Mouse (Mus musculus) intestine, embryonic 15.5 days (tissue): ENCODE data around the gene Lpin1. TPM values are rescaled to one million over a fixed set of nuclear protein-coding genes. Genes with fewer than 3 reads are reported as not detected.

Experiments used
- ATAC-seq: fragments of 200-750 bp; cut with Nextera tagmentation; 2 replicates; pipeline ENCODE4 v1.8.0; 2017; ENCODE audit warnings: moderate TSS enrichment, moderate library complexity
- H3K27ac ChIP-seq: fragments of 300-500 bp; sonication (generic); 2 replicates; pipeline ENCODE4 v1.5.1; 2015; ENCODE audit warnings: mild to moderate bottlenecking, inconsistent platforms
- H3K27me3 ChIP-seq: fragments of 300-500 bp; sonication (generic); replicated peaks from 2 replicates; pipeline ENCODE4 v1.6.1; 2015; ENCODE audit warnings: inconsistent platforms
- H3K36me3 ChIP-seq: fragments of 300-500 bp; sonication (generic); 2 replicates; pipeline ENCODE4 v1.6.1; 2015; ENCODE audit warnings: inconsistent platforms
- H3K4me1 ChIP-seq: fragments of 300-500 bp; sonication (generic); replicated peaks from 2 replicates; pipeline ENCODE4 v1.6.1; 2015; ENCODE audit warnings: inconsistent platforms
- H3K4me2 ChIP-seq: fragments of 300-500 bp; sonication (generic); replicated peaks from 2 replicates; pipeline ENCODE4 v1.6.1; 2015; ENCODE audit warnings: mild to moderate bottlenecking, inconsistent platforms
- H3K4me3 ChIP-seq: fragments of 300-500 bp; sonication (generic); replicated peaks from 2 replicates; pipeline ENCODE4 v1.5.1; 2015; ENCODE audit warnings: inconsistent platforms
- H3K9ac ChIP-seq: fragments of 300-500 bp; sonication (generic); 2 replicates; pipeline ENCODE4 v1.6.1; 2015; ENCODE audit warnings: inconsistent platforms
- H3K9me3 ChIP-seq: fragments of 300-500 bp; sonication (generic); 2 replicates; pipeline ENCODE4 v1.6.1; 2016; ENCODE audit warnings: inconsistent platforms
- WGBS: fragments of 180-500 bp; shearing (Covaris S2); methylation state at CpG from one replicate; pipeline ENCODE4 v1.1.7; 2015; 5-methylcytosine and 5-hydroxymethylcytosine counted together
- polyA plus RNA-seq: library from polyadenylated mRNA; unstranded; fragments of >200 nt; fragmentation: Nextera tagmentation; extraction: Ambion mirVana; gene quantifications from 2 replicates; pipeline ENCODE4 v1.2.1, GENCODE M21; 2015

Lpin1 gene
- polyA plus RNA-seq, 1 experiment from 2014 or later, result 8.6 TPM

DNA sequence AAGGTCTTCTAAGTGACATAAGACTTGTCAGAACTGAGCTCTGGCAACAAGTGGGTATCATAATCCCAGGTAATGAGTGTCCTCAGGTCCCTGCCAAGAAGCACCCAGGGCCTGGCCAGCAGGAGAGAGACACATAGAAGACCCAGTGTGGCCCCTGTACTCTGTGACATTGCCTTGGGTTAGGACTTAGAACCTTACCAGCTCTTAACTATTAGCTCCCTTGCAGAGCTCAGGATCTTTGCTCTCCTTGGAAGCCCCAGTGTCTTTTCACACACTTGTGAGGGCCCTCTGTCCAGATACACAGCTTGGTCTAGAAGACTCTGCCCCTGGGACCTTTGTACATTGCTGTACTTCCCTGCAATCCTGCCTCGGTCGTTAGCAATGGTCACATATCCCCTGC is 23.7 kb downstream of the Lpin1 start:
- H3K9ac ChIP-seq, result no peak overlapping the region
- no peaks in the 10 kb centered on the region for H3K27me3 ChIP-seq
- H3K4me3 ChIP-seq, result no peak overlapping the region
- H3K9me3 ChIP-seq, result no peaks in the 10 kb centered on the region
- no peak overlapping the region for H3K27ac ChIP-seq
- peaks cover 36% of the 10 kb centered on the region for H3K4me1 ChIP-seq
- ATAC-seq, result no peak
- 64% methylated on average over 2 of the region's 2 CpGs for WGBS
- H3K36me3 ChIP-seq, result no peaks in the 10 kb centered on the region
- peak overlapping the region; percentile 78; the same call in 1 of the 2 replicates for H3K4me2 ChIP-seq

DNA sequence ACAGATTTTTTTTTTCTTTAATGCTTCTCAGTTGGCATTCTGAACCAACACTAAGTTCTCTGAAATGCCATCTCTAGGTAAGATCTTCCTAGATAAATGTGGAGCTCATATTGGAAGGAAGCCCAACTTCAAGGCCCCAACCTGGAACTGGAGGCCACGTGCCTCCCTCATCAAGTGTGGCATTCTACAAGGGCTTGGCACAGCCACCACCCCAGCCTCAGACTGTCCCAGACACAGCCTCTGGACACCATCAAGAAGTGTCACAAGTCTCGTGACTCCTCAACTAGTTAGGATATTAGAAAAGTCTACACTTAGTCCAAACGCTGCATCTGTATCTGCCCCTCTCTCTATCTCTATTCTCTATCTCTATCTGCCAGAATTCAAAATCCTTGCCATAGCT is 25.8 kb downstream of the Lpin1 start:
- Histone ChIP-seq H3K9me3 (no peaks in the 10 kb centered on the region), H3K27ac (no peak overlapping the region), H3K4me3 (no peak overlapping the region), H3K36me3 (0 out of 2 replicates have a peak, but pooled peaks cover 3% of the 10 kb centered on the region), H3K27me3 (no peaks in the 10 kb centered on the region), H3K4me1 (peaks cover 24% of the 10 kb centered on the region), H3K9ac (no peak overlapping the region), H3K4me2 (no peak overlapping the region)
- WGBS, result 81% methylated on average over 3 of the region's 3 CpGs
- ATAC-seq, result no peak

DNA sequence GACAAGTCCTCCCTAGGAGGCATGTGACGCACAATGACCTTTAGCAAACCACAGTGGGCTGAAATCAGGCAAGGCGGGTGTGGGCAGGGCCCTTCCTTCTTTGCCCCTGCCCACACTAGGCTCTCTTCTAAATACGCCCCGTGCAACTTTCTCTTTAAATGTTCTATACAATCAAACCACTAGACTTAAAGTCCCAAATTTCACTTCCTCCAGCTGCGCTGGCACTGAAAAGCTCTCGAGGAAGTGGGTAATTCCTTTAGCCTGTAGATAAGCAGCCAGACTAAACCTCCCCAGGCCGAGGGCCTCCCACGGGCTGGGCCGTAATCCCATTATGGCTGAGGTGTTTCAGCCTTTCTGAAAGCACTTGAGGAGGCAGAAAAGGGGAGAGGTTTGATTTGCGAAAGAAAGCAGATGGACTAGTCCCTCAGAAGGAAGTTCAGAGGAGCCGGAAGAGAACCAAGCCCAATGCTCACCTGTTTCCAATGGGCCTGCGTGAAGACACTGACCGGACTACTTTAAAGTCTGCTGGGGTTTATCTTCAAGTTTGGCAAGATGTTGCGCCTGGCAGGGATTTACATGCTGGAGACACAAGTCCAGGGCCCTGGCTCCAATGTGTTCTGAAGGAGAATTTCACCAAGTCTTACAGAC is 26.6 kb downstream of the Lpin1 start:
- peak; percentile 57; the same call in 1 of the 2 replicates for ATAC-seq
- WGBS, result 43% methylated on average over 14 of the region's 14 CpGs
- no peak overlapping the region for H3K9ac ChIP-seq
- H3K36me3 ChIP-seq, result 0 out of 2 replicates have a peak, but pooled peaks cover 3% of the 10 kb centered on the region
- H3K4me1 ChIP-seq, result peaks cover 22% of the 10 kb centered on the region
- no peaks in the 10 kb centered on the region for H3K27me3 ChIP-seq
- peak overlapping the region; percentile 55 for H3K27ac ChIP-seq
- H3K4me2 ChIP-seq, result peak overlapping the region; percentile 18; the same call in 1 of the 2 replicates
- no peaks in the 10 kb centered on the region for H3K9me3 ChIP-seq
- no peak overlapping the region for H3K4me3 ChIP-seq

DNA sequence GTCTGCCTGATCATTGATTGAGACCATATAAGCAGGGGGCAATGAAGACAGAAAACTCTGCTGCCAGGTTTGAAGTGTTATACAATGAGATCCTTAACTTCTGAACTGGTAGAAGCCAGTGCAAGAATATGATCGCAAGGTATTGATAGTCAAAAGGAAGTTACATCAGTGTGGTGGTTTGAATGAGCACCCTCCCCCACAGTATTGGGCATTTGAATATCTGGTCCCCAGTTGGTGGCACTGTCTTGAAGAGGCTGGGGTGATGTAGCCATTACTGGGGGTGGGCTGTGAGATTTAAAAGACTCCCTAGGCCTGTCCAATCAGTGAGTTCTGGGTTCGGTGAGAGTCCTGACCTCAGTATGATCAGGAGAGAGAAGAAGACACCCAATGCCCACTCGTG is 27.5 kb downstream of the Lpin1 start:
- H3K27me3 ChIP-seq, result no peaks in the 10 kb centered on the region
- 0 out of 2 replicates have a peak, but pooled peaks cover 3% of the 10 kb centered on the region for H3K36me3 ChIP-seq
- H3K27ac ChIP-seq, result no peak overlapping the region
- H3K9ac ChIP-seq, result no peak overlapping the region
- 92% methylated on average over 3 of the region's 3 CpGs for WGBS
- no peak overlapping the region for H3K4me2 ChIP-seq
- H3K4me3 ChIP-seq, result no peak overlapping the region
- H3K9me3 ChIP-seq, result no peaks in the 10 kb centered on the region
- peaks cover 20% of the 10 kb centered on the region for H3K4me1 ChIP-seq
- ATAC-seq, result no peak

DNA sequence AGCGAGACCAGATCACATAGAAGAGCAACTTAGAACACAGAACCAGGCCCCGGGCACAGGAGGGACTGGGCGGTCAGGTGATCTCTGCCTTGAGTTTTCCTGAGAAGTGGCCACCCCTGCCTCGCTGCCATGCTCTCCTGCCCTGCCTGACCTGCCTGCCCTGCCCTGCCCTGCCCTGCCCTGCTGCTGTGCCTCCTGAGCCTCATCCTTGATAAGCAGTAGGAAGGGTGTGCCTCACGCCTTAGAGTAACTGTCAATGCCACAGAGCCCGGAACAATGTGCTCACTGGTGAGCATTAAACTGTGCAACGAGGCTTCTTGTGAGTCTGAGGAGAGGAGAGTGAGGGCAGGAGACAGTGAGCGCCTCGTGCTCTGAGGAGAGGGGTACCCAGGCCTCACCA is 30.5 kb downstream of the Lpin1 start:
- ATAC-seq, result peak; percentile 62
- H3K4me1 ChIP-seq, result peaks cover 21% of the 10 kb centered on the region
- no peak overlapping the region for H3K9ac ChIP-seq
- H3K27me3 ChIP-seq, result no peaks in the 10 kb centered on the region
- H3K36me3 ChIP-seq, result peaks cover 8% of the 10 kb centered on the region; the same call in 1 of the 2 replicates
- H3K27ac ChIP-seq, result no peak overlapping the region
- no peaks in the 10 kb centered on the region for H3K9me3 ChIP-seq
- no peak overlapping the region for H3K4me3 ChIP-seq
- 69% methylated on average over 9 of the region's 9 CpGs for WGBS
- no peak overlapping the region for H3K4me2 ChIP-seq

DNA sequence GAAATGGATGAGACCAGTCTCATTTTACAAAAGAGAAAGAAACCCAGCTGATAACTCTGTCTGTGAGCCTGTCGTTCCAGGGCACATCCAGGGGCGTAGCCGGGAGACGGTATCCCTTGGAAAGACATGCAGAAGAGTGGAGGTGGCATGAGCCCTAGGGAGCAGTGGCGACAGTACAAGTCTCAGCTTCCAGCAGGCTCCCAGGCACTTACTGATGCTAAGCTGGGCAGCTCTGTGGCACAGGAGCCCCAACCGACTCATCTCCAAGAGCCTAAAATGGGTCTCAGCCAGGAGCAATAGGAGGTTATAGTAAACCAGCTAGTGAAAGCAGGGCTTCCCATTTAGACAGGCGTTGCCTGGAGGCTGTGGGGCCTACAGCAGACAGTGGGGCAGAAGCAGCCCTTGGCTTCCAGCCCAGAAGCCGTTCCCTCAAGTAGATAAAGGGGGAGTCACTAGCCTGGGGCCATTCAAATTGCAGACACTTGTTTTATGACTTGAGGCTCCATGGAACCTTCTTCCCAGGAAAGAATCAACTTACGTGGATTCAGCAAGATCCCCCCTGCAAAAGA is 33.0 kb downstream of the Lpin1 start:
- Histone ChIP-seq H3K4me3 (no peak overlapping the region), H3K27me3 (no peaks in the 10 kb centered on the region), H3K36me3 (peaks cover 8% of the 10 kb centered on the region; the same call in 1 of the 2 replicates), H3K9me3 (no peaks in the 10 kb centered on the region), H3K27ac (no peak overlapping the region), H3K4me2 (no peak overlapping the region), H3K4me1 (peaks cover 14% of the 10 kb centered on the region), H3K9ac (no peak overlapping the region)
- WGBS, result 55% methylated on average over 9 of the region's 9 CpGs
- ATAC-seq, result peak; percentile 80

DNA sequence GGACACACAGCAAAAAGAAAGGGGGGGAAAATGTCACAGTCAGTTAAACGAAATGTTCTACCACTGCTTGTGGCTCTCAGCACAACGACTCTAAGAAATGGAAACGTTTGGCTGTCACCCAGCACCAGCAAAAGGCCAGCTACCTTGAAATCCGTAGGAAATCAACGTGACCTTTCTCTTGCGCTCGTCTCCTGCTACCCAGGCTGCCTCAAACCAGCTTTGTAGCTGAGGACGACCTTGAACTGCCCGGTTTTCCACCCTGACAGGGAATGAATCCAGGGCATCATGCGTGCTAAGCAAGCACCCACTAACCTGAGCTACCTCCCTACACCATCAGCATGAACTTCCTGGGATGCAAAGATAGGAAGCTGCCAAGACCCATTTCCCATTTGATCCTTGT is 39.5 kb downstream of the Lpin1 start:
- no peaks in the 10 kb centered on the region for H3K4me1 ChIP-seq

DNA sequence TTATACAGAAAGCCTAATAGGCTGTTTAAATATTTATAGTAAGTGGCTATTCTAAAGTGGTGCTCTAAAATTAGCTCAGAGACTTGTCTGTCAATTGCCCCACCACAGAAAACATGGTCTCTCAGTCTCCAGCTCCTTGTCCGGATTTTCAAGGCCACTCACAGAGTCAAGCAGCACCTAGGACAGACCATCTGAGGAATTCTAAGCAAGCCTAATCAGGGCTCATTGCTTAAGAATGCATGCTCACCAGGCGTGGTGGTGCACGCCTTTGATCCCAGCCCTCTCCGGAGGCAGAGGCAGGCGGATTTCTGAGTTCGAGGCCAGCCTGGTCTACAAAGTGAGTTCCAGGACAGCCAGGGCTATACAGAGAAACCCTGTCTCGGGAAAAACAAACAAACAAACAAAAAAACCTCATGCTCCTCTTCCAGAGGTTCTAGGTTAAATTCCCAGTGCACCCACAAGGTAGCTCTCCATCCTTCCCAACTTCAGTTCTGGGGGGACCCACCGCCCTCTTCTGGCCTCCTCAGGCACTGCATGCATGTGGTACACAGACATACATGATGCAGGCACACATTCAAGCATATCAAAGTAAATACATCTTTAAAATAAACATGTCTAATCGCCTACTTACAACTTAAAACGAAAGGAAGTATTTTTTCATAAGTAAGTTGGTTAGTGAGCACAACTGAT is 40.2 kb downstream of the Lpin1 start:
- Histone ChIP-seq H3K36me3 (peaks cover 2% of the 10 kb centered on the region; the same call in 1 of the 2 replicates), H3K9ac (no peak overlapping the region), H3K9me3 (no peaks in the 10 kb centered on the region), H3K4me2 (no peak overlapping the region), H3K4me3 (no peak overlapping the region), H3K27ac (no peak overlapping the region), H3K4me1 (no peaks in the 10 kb centered on the region), H3K27me3 (no peaks in the 10 kb centered on the region)
- no peak for ATAC-seq
- WGBS, result 85% methylated on average over 10 of the region's 10 CpGs

More for the DNA sequence above, 39.5 kb downstream of the Lpin1 start:
- Histone ChIP-seq H3K27me3 (no peaks in the 10 kb centered on the region), H3K9ac (no peak overlapping the region), H3K27ac (no peak overlapping the region), H3K4me3 (no peak overlapping the region), H3K36me3 (peaks cover 2% of the 10 kb centered on the region; the same call in 1 of the 2 replicates), H3K4me2 (no peak overlapping the region), H3K9me3 (no peaks in the 10 kb centered on the region)
- ATAC-seq, result no peak
- 91% methylated on average over 10 of the region's 10 CpGs for WGBS

DNA sequence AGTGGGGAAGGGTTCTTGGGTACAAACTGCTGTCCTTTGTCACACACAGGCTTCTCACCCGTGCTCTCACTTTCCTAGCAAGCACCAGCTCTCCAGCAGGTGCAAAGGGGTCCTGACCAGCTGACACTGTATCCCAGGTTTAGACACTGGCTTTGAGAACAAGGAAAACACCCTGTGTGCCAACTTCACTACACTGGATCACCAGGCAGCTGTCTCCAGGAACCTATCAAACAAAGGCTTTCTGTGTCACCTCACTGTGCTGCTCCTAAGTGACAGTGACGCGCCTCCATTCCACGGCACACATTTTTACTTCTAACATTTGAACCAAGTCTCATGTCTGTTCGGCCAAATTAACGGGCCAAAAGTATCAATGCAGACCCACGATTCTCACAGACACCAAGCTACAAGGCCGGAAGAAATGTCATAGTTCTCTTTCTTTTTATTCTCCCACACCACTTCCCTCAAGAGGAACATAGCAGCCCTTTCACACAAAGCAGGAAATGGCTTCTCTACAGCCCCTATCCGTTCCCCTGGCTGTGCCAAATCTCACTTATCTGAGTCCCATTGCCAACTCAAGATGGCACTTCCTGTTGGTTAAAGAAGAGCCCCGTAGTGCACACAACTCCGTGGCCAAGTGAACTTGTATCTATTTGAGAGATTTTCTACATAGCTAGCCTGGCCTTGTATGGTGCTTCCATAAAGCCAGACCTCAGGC is 41.7 kb downstream of the Lpin1 start:
- Histone ChIP-seq H3K4me2 (no peak overlapping the region), H3K36me3 (peaks cover 8% of the 10 kb centered on the region; the same call in 1 of the 2 replicates), H3K4me3 (no peak overlapping the region), H3K4me1 (no peaks in the 10 kb centered on the region), H3K27me3 (no peaks in the 10 kb centered on the region), H3K27ac (no peak overlapping the region), H3K9me3 (no peaks in the 10 kb centered on the region), H3K9ac (no peak overlapping the region)
- WGBS, result 75% methylated on average over 11 of the region's 11 CpGs
- ATAC-seq, result 0 out of 2 replicates have a peak, but pooled peaks have one; percentile 38

DNA sequence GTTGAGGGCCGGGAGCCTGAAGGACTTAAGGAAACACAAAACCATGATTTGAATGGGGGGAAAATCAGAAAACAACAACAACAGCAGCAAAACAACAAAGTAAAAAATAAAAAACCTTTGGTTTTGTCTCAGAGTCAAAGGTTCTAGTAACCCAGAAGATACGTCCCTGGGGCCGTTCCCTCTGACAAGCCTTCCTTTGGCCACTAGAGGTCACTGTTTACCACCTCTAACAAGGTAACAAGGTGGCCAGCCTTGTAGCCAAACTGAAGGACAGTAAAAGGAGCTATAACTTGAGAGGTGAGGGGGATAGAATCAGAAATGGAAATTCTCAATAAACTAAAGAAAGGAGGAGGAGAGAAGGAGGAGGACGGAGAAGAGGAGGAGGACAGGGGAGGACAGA is 42.3 kb downstream of the Lpin1 start:
- H3K9ac ChIP-seq, result no peak overlapping the region

DNA sequence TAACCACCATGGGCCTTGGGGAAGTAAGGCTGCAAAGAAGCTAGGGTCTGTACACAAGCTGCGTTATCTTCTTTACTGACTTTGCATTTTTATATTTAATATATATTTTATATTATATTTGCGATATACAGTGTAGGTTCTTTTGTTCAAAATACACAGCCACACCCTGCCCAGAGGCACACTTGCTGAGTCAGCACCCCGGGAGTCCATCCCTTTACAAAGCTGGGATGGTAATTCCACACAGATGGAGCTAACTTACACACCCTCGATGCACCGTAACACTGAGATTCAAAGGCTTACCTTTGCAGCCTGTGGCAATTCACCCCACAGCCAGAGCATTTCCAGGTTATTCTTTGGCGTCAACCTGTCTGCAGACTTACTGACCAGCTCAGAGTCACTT is 42.7 kb downstream of the Lpin1 start:
- Histone ChIP-seq H3K27ac (no peak overlapping the region), H3K36me3 (peaks cover 11% of the 10 kb centered on the region; the same call in 1 of the 2 replicates)
- peak; percentile 39; the same call in 1 of the 2 replicates for ATAC-seq

More for the DNA sequence above, 42.3 kb downstream of the Lpin1 start:
- Histone ChIP-seq H3K27ac (no peak overlapping the region), H3K27me3 (no peaks in the 10 kb centered on the region), H3K9me3 (no peaks in the 10 kb centered on the region), H3K4me1 (no peaks in the 10 kb centered on the region), H3K36me3 (peaks cover 10% of the 10 kb centered on the region; the same call in 1 of the 2 replicates), H3K4me2 (no peak overlapping the region), H3K4me3 (no peak overlapping the region)
- ATAC-seq, result peak; percentile 79; the same call in 1 of the 2 replicates
- 29% methylated on average over 4 of the region's 4 CpGs for WGBS

DNA sequence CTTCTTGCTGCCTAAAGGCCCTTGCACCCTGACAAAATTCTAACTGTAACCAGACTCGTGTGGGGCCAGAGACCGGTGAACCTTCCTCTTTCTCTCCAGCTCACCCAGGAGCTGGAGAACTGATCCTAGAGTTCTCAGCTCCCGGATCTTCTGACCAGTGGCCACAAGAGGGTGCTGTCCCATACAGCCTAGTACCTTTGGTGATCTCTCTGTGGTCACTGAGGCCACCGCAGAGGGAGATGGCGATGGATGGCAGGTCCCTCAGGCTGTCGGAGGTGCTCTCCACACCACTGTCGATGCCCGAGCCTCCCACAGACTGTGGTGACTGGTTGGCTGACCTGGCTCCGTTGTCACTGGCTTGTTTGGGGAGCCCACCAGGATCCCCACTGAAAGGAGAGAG is 47.3 kb downstream of the Lpin1 start:
- no peak overlapping the region for H3K27ac ChIP-seq
- ATAC-seq, result no peak; the same call in 1 of the 2 replicates
- WGBS, result 72% methylated on average over 9 of the region's 9 CpGs
- no peak overlapping the region for H3K9ac ChIP-seq
- H3K36me3 ChIP-seq, result peaks cover 15% of the 10 kb centered on the region; the same call in 1 of the 2 replicates
- no peak overlapping the region for H3K4me2 ChIP-seq
- H3K4me1 ChIP-seq, result no peaks in the 10 kb centered on the region
- H3K27me3 ChIP-seq, result no peaks in the 10 kb centered on the region
- H3K9me3 ChIP-seq, result no peaks in the 10 kb centered on the region
- no peak overlapping the region for H3K4me3 ChIP-seq

More for the DNA sequence above, 42.7 kb downstream of the Lpin1 start:
- no peaks in the 10 kb centered on the region for H3K9me3 ChIP-seq
- WGBS, result 90% methylated on average over 6 of the region's 6 CpGs
- H3K4me2 ChIP-seq, result no peak overlapping the region
- no peak overlapping the region for H3K9ac ChIP-seq
- no peaks in the 10 kb centered on the region for H3K4me1 ChIP-seq
- no peak overlapping the region for H3K4me3 ChIP-seq
- no peaks in the 10 kb centered on the region for H3K27me3 ChIP-seq
